Mouse (Mus musculus) liver, postnatal 0 days (tissue): ENCODE results near the gene Ptpn13.

Experiments used
- CTCF ChIP-seq: sonication (generic); IDR thresholded peaks from 2 replicates; pipeline ENCODE4 v1.5.1; 2016; ENCODE audit warnings: antibody characterized with exemption, low read depth
- EP300 ChIP-seq: IDR thresholded peaks from 2 replicates; pipeline ENCODE4 v1.6.1; 2016; ENCODE audit warnings: antibody characterized with exemption, low read depth, mild to moderate bottlenecking

- TF ChIP-seq CTCF (no peak), EP300 (no peak)
These were observed 17.3 kb downstream of the Ptpn13 start for GRCm38 (mm10) chr5:103442269-103442688.
